Mouse (Mus musculus) midbrain, embryonic 14.5 days (tissue): ENCODE measurements around the gene B3gnt9. TPM values are rescaled to one million over a fixed set of nuclear protein-coding genes. Genes with fewer than 3 reads are reported as not detected.

Experiments
- polyA plus RNA-seq: library from polyadenylated mRNA; unstranded; fragments of >200 nt; fragmentation: Nextera tagmentation; extraction: Ambion mirVana; gene quantifications from 2 replicates; pipeline ENCODE4 v1.2.1, GENCODE M21; 2014

Gene B3gnt9
- polyA plus RNA-seq, 1 experiment from 2014 or later = 5.6 TPM

Other genes with a start within 250 kb of the B3gnt9 start
- gene Ces3a, start 206.6 kb downstream of the B3gnt9 start, polyA plus RNA-seq = not detected in 2 replicates
- not detected in 2 replicates for gene Ces3b, start 171.4 kb downstream of the B3gnt9 start, polyA plus RNA-seq
- not detected in 2 replicates for gene Ces4a, start 123.4 kb downstream of the B3gnt9 start, polyA plus RNA-seq
- gene Cbfb, start 84.5 kb downstream of the B3gnt9 start, polyA plus RNA-seq = 25.7 and 34.7 TPM in 2 replicates
- 38.7 and 39.9 TPM in 2 replicates for gene D230025D16Rik, start 30.0 kb downstream of the B3gnt9 start, polyA plus RNA-seq
- 13.5 and 15.0 TPM in 2 replicates for gene Tradd, start 9.5 kb upstream of the B3gnt9 start, polyA plus RNA-seq
- gene Fbxl8, start 9.5 kb upstream of the B3gnt9 start, polyA plus RNA-seq = 0.72 and 0.96 TPM in 2 replicates
- gene Hsf4, start 14.6 kb upstream of the B3gnt9 start, polyA plus RNA-seq = 0.14 and 0.35 TPM in 2 replicates
- 3.0 and 4.2 TPM in 2 replicates for gene Nol3, start 21.0 kb upstream of the B3gnt9 start, polyA plus RNA-seq
- 65.7 and 98.8 TPM in 2 replicates for gene 4931428F04Rik, start 34.7 kb upstream of the B3gnt9 start, polyA plus RNA-seq
- 8.6 and 13.1 TPM in 2 replicates for gene Exoc3l, start 40.9 kb upstream of the B3gnt9 start, polyA plus RNA-seq
- gene E2f4, start 42.5 kb upstream of the B3gnt9 start, polyA plus RNA-seq = 43.9 and 51.7 TPM in 2 replicates
- gene Elmo3, start 50.4 kb upstream of the B3gnt9 start, polyA plus RNA-seq = 0.55 and 1.1 TPM in 2 replicates
- 0.72 and 0.86 TPM in 2 replicates for gene Lrrc29, start 71.1 kb upstream of the B3gnt9 start, polyA plus RNA-seq
- 122 and 149 TPM in 2 replicates for gene Tmem208, start 71.2 kb upstream of the B3gnt9 start, polyA plus RNA-seq
- gene Fhod1, start 92.8 kb upstream of the B3gnt9 start, polyA plus RNA-seq = 0.59 and 0.84 TPM in 2 replicates
- gene Slc9a5, start 93.7 kb upstream of the B3gnt9 start, polyA plus RNA-seq = 8.3 and 10.2 TPM in 2 replicates
- gene Plekhg4, start 118.1 kb upstream of the B3gnt9 start, polyA plus RNA-seq = 1.4 and 3.0 TPM in 2 replicates
- not detected in 2 replicates for gene Kctd19, start 158.3 kb upstream of the B3gnt9 start, polyA plus RNA-seq
- 1.5 and 1.7 TPM in 2 replicates for gene Lrrc36, start 158.4 kb upstream of the B3gnt9 start, polyA plus RNA-seq
- 91.3 and 108 TPM in 2 replicates for gene Tppp3, start 216.4 kb upstream of the B3gnt9 start, polyA plus RNA-seq
- gene Zdhhc1, start 241.7 kb upstream of the B3gnt9 start, polyA plus RNA-seq = 25.2 and 26.4 TPM in 2 replicates